Mouse (Mus musculus) T-cell, adult 66 days (primary cell): Measurements from ENCODE around the gene Bok. TPM values are rescaled to one million over a fixed set of nuclear protein-coding genes. Genes with fewer than 3 reads are reported as not detected.

Experiments used
- total RNA-seq, 2 experiments: library from RNA; stranded (reverse); gene quantifications; 3 replicates in 1 of 2; 4 replicates in 1 of 2; pipeline ENCODE4 v1.2.4; 2023

Gene Bok
- not detected for total RNA-seq

GRCm38 (mm10) chr1:93685401-93686244 is at the start of gene Bok:
TSS of gene Bok (plus strand) at chr1:93685660.

GRCm38 (mm10) chr1:93658559-93658958 is 26.9 kb upstream of the Bok start, which contains the start of gene Stk25:
TSS of gene Stk25 (minus strand) at chr1:93658659.

Other genes with a start within 250 kb of the Bok start
- gene Hdlbp, start 206.8 kb upstream of the Bok start, total RNA-seq = 100 to 1,000 TPM; 122 to 126 TPM
- gene Farp2, start 173.6 kb upstream of the Bok start, total RNA-seq = 1 to 10 TPM; 5.8 to 6.9 TPM
- 100 to 1,000 TPM; 116 to 127 TPM for gene Stk25, start 27.0 kb upstream of the Bok start, total RNA-seq
- gene Atg4b, start 65.8 kb downstream of the Bok start, total RNA-seq = 10 to 100 TPM; 90.3 to 91.4 TPM
- gene Thap4, start 69.2 kb downstream of the Bok start, total RNA-seq = 10 to 100 TPM; 22.0 to 24.1 TPM
- 10 to 100 TPM; 79.2 to 82.2 TPM for gene Dtymk, start 116.3 kb downstream of the Bok start, total RNA-seq
- gene Ing5, start 118.3 kb downstream of the Bok start, total RNA-seq = 10 to 100 TPM; 31.4 to 37.4 TPM
- 10 to 100 TPM; 35.9 to 39.5 TPM for gene D2hgdh, start 139.2 kb downstream of the Bok start, total RNA-seq
- 1 to 10 TPM in 1 of 2 experiments, under 1 TPM in 1; 0.87 to 3.2 TPM for gene Gal3st2, start 175.6 kb downstream of the Bok start, total RNA-seq
- 1 to 10 TPM in 1 of 2 experiments, under 1 TPM in 1; 0.89 to 1.3 TPM for gene Gal3st2b, start 232.7 kb downstream of the Bok start, total RNA-seq